Mouse (Mus musculus): ENCODE results near the gene Fam102a. TPM values are rescaled to one million over a fixed set of nuclear protein-coding genes. Genes with fewer than 3 reads are reported as not detected.

Fam102a gene
- 3.9 and 5.6 TPM in 2 replicates for polyA plus RNA-seq (2015; fragmentation: Nextera tagmentation; extraction: Ambion mirVana)

GRCm38 (mm10) chr2:32534733-32535471 is at the start of gene Fam102a:
TSS of gene Fam102a (plus strand) at chr2:32535332.

GRCm38 (mm10) chr2:32570698-32571494 is 35.8 kb downstream of the Fam102a start, which contains the start of gene Dpm2:
TSS of gene Dpm2 (plus strand) at chr2:32570858.

DNA sequence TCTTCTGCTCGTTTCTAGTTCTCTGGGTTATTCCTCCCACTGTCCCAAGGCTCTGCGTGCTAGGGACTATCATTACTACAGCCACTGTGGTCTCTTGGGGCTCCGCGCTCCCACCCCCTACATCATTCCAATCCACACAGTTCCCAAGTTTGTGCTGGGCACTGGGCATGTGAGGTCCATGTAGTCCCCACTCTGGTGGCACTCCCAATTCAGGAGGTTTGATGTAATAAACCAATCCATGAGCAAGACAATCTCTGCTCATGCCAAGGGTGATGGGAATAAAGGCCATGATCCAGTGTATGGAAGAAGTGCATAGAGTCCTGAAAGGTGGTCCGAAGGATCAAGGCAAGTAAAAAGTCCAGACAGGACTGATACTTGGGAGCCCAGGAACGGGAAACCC is 39.4 kb downstream of the Fam102a start, which contains the start of gene Pip5kl1:
Pip5kl1 (plus strand) TSS at position 301 of the 400 bp plus-strand sequence.

DNA sequence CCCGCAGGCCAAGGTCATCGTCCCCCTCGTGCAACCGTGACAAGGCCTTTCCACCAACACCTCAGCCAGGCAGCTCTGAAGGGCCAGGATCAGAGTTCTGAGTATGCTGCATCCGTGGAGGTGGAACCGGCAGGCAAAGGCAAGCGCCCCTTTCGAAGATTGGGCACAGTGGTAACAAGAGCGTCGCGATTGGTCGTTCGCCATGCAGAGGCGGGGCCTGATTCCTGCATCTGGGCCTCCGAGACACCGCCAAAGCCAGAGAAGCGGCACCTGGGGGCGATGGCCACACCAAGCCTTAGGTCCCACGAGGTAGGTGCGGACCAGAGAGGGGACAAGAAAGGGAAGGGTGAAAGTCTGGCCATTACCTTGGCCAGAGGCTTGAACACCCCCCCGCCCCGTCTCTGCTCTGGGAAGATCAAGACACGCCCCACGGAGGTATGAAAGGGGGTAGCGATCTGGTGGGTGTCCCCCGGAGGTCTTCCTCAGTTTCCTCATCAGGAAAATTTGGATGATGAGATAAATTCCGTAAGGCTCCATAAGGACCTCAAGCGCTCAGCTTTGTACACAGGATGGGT is 40.5 kb downstream of the Fam102a start, which contains the start of gene 9430097D07Rik:
9430097D07Rik (minus strand) TSS at position 99 of the 575 bp plus-strand sequence.

GRCm38 (mm10) chr2:32586871-32587351 is 51.8 kb downstream of the Fam102a start, which contains the start of gene St6galnac4:
TSS of gene St6galnac4 (plus strand) at chr2:32587095.

GRCm38 (mm10) chr2:32599409-32599808 is 64.3 kb downstream of the Fam102a start, which contains the start of gene St6galnac6:
TSS of gene St6galnac6 (plus strand) at chr2:32599709.

Other genes with a start within 250 kb of the Fam102a start
- gene Golga2, start 247.9 kb upstream of the Fam102a start, polyA plus RNA-seq (2015; fragmentation: Nextera tagmentation; extraction: Ambion mirVana) = 9.8 and 13.2 TPM in 2 replicates
- 268 and 276 TPM in 2 replicates for gene Swi5, start 247.3 kb upstream of the Fam102a start, polyA plus RNA-seq (2015; fragmentation: Nextera tagmentation; extraction: Ambion mirVana)
- gene Ciz1, start 183.0 kb upstream of the Fam102a start, polyA plus RNA-seq (2015; fragmentation: Nextera tagmentation; extraction: Ambion mirVana) = 20.5 and 25.2 TPM in 2 replicates
- 2.0 and 3.8 TPM in 2 replicates for gene Dnm1, start 182.0 kb upstream of the Fam102a start, polyA plus RNA-seq (2015; fragmentation: Nextera tagmentation; extraction: Ambion mirVana)
- 45.8 and 48.6 TPM in 2 replicates for gene 1110008P14Rik, start 153.4 kb upstream of the Fam102a start, polyA plus RNA-seq (2015; fragmentation: Nextera tagmentation; extraction: Ambion mirVana)
- 401 and 613 TPM in 2 replicates for gene Lcn2, start 147.1 kb upstream of the Fam102a start, polyA plus RNA-seq (2015; fragmentation: Nextera tagmentation; extraction: Ambion mirVana)
- 13.7 and 14.0 TPM in 2 replicates for gene Ptges2, start 139.4 kb upstream of the Fam102a start, polyA plus RNA-seq (2015; fragmentation: Nextera tagmentation; extraction: Ambion mirVana)
- 2.5 and 2.9 TPM in 2 replicates for gene Naif1, start 84.9 kb upstream of the Fam102a start, polyA plus RNA-seq (2015; fragmentation: Nextera tagmentation; extraction: Ambion mirVana)
- 7.0 and 7.8 TPM in 2 replicates for gene Slc25a25, start 83.9 kb upstream of the Fam102a start, polyA plus RNA-seq (2015; fragmentation: Nextera tagmentation; extraction: Ambion mirVana)
- gene Dpm2, start 35.5 kb downstream of the Fam102a start, polyA plus RNA-seq (2015; fragmentation: Nextera tagmentation; extraction: Ambion mirVana) = 73.8 and 81.9 TPM in 2 replicates
- gene Pip5kl1, start 39.5 kb downstream of the Fam102a start, polyA plus RNA-seq (2015; fragmentation: Nextera tagmentation; extraction: Ambion mirVana) = not detected in 2 replicates
- not detected in 2 replicates for gene 9430097D07Rik, start 40.4 kb downstream of the Fam102a start, polyA plus RNA-seq (2015; fragmentation: Nextera tagmentation; extraction: Ambion mirVana)
- gene St6galnac4, start 51.8 kb downstream of the Fam102a start, polyA plus RNA-seq (2015; fragmentation: Nextera tagmentation; extraction: Ambion mirVana) = 14.7 and 19.2 TPM in 2 replicates
- gene St6galnac6, start 64.4 kb downstream of the Fam102a start, polyA plus RNA-seq (2015; fragmentation: Nextera tagmentation; extraction: Ambion mirVana) = 13.3 and 16.6 TPM in 2 replicates
- gene Ak1, start 86.4 kb downstream of the Fam102a start, polyA plus RNA-seq (2015; fragmentation: Nextera tagmentation; extraction: Ambion mirVana) = 4.8 and 5.1 TPM in 2 replicates
- gene Eng, start 111.3 kb downstream of the Fam102a start, polyA plus RNA-seq (2015; fragmentation: Nextera tagmentation; extraction: Ambion mirVana) = 40.5 and 45.8 TPM in 2 replicates
- gene Fpgs, start 168.8 kb downstream of the Fam102a start, polyA plus RNA-seq (2015; fragmentation: Nextera tagmentation; extraction: Ambion mirVana) = 20.0 and 22.3 TPM in 2 replicates
- 71.1 and 76.8 TPM in 2 replicates for gene Cdk9, start 177.7 kb downstream of the Fam102a start, polyA plus RNA-seq (2015; fragmentation: Nextera tagmentation; extraction: Ambion mirVana)
- gene Sh2d3c, start 185.7 kb downstream of the Fam102a start, polyA plus RNA-seq (2015; fragmentation: Nextera tagmentation; extraction: Ambion mirVana) = 21.4 and 28.6 TPM in 2 replicates
- gene 6330409D20Rik, start 205.7 kb downstream of the Fam102a start, polyA plus RNA-seq (2015; fragmentation: Nextera tagmentation; extraction: Ambion mirVana) = 0.41 TPM in 1 of 2 replicates, not detected in the other
- gene Tor2a, start 221.9 kb downstream of the Fam102a start, polyA plus RNA-seq (2015; fragmentation: Nextera tagmentation; extraction: Ambion mirVana) = 23.5 and 29.9 TPM in 2 replicates
- 0.05 and 0.17 TPM in 2 replicates for gene Ttc16, start 240.3 kb downstream of the Fam102a start, polyA plus RNA-seq (2015; fragmentation: Nextera tagmentation; extraction: Ambion mirVana)
- gene Ptrh1, start 240.5 kb downstream of the Fam102a start, polyA plus RNA-seq (2015; fragmentation: Nextera tagmentation; extraction: Ambion mirVana) = 2.4 and 3.0 TPM in 2 replicates
- gene Cfap157, start 249.1 kb downstream of the Fam102a start, polyA plus RNA-seq (2015; fragmentation: Nextera tagmentation; extraction: Ambion mirVana) = 0.12 and 0.37 TPM in 2 replicates

All from spleen, postnatal 0 days (tissue).